Mouse (Mus musculus): ENCODE results near the gene Dnlz.

Dnlz gene

DNA sequence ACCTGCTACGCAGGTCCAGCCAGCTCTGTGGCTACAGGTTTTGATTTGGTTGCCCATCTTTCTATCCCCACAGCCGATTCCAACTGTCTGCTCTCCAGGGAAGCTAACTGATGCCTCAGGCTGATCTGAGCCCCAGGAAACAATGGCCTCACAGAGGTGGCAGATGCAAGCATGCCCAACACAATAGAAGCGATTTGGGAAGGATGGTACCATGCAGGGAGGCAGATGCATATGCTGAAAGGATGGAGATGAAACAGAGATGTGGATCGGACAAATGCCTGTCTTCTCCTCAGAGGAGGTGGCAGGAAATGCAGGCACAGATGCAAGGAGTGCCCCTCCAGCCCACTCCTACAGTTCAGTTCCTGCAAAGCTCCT, 53.1 kb downstream of the Dnlz start:
- DNase-seq (ENCODE audit: low spot score): no peak

- no peak for DNase-seq (ENCODE audit: low spot score)
These were observed 53.6 kb downstream of the Dnlz start for GRCm38 (mm10) chr2:26298208-26298855.
